Mouse (Mus musculus) retina, embryonic 14.5 days (tissue): Measurements from ENCODE around the gene Hmgcs1.
"Not testable (repeated sequence)": the region's sequence is repeated elsewhere in the genome, so short reads cannot be mapped to it uniquely, and the experiment has no call there.

Experiments used
- DNase-seq: peaks from one replicate; pipeline ENCODE4 v3.0.0-alpha.2; 2015; ENCODE audit warnings: low spot score

The Hmgcs1 gene

DNA sequence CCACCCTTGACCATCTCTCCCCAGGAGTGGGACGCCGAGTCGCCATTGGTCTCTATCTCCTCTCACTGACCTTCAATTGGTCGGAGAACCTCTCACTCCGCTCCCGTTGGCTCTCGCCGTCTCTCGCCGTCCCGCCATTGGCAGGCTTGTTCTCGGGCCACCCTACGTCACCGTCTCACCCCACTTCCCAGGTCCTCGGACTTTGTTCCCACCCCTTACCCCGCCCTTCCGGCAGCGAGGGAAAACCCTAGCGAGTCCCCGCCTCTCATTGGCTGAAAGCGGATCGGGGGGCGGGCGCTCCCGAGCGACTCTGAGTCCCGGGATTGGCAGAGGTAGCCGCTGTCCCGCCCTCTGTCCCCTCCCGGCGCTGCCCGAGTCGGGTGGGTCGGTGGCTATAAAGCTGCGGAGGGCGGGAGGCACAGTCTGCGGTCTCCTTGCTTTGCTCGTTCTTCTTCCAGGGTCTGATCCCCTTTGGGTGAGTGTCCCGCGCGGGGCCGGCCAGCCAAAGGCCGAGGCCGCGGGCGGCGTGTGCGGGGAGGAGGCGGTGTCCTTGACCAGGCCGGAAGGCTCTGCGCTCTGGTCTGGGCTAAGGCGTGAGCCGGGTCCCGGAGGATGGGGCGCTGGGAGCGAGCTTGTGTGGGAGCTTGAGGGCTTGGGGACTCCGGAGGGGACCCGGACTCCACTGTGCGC lies at the start of gene Hmgcs1:
Gene Hmgcs1 (plus strand): TSS at position 341 of the 690 bp plus-strand sequence.
- peak; percentile 99 for DNase-seq

DNA sequence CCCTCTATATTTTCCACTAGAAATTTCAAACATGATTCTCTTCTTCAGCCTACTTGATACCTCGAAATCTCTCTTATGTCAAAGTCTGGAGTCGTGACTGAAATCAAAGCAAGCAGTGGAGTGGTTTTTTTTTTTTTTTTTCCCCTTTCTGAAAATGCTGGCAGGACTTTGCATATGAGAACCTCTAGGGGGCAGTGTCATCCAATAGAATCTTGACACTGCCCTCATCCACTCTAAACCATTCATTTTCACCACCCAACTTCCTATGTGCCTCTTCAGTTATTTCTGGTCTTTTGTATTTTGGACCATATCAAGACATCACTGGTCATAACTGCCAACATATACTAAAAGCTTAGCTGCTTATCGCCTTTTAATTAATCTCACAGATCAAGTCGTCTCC lies 49.7 kb upstream of the Hmgcs1 start:
- peak; percentile 83 for DNase-seq

DNA sequence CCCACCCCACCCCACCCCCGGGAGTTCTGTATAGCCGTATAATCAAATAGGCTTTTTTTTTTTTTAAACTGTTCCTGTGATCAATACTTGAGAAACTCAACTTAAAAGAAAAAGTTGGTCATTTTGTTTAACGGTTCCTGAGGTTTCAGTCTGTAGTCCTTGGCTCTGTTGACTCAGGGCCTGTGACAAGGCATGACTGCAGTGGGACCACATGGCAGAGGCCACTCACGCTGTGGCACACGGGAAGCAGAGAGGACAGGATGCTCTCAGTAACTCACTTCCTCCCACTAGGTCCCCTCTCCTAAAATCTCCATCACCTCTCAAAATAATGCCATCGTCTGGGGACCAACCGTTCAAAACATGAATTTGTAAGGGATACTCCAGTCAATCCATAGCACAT lies 49.0 kb upstream of the Hmgcs1 start:
- no peak for DNase-seq

DNA sequence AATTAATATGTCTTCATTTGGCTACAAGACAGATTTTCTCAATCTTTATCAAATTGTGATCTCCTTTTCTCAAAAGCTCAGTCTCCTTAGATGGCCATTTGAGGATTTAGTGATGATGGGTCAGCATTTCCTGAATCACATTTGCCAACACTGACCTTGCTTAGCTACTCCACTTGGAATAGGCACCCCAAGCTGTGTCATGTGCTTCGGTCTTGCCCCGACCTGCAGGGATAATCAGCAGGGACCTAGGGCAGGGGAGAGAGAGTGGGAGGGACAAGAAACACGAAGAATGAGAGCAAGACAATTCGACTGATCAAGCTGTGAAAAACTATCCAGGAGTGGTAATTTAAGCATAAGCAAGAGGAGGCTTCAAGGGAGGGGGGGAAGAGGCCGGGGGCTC lies 45.4 kb upstream of the Hmgcs1 start:
- no peak for DNase-seq

DNA sequence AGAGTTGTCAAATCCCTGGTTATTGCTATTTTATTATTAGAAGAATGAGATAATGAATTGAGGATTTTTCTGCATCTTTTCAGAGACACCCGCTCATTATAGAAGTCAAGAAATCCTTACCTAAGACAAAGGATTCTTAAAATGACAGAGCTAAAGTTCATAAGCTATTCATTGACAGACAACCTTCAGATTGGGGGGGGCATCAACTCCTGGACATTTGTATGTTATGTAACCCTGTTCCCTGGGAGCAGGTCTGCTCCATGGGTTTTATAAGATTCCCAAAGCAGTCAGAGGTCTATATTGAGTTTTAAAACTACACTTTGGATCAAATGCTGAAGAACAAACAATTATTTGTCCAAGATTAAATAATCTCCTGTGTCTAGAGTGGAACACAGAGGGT lies 43.7 kb upstream of the Hmgcs1 start:
- DNase-seq = no peak

DNA sequence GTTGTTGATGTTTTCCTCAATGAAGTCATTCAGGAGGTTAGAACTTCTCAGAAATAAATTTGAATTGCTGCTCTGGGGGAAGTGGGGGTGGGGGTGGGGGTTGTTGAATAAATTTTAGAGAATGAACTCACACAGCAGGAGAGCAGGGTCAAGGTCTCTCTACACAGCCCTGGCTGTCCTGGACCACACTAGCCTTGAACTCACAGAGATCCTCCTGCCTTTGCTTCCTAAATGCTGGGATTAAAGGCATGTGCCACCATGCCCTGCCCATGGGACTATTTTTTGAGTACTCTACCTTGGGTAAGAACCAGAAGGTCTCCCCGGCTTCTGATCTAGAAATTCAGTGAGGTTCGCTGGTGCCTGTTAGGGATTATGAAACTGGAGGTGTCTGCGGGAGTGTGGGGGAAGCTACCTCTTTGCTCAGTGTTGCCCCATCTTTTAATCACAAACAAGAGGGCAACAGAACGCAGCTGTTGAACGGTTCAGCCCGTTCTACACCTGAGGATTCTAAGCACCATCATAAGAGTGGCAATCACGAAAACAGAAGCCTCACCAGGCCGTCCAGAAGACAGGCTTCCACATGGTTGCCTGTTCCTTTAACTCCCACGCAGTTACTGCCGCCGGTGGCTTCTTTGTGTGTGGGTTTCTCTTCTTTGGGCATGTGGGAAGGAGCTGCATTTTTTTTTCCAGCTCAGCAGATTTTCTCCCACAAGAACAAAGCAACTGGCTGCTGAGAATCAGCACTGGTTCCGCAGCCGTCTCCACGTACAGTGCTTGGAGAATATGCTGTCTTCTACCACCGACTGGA lies 41.1 kb upstream of the Hmgcs1 start:
- DNase-seq = peak; percentile 40

DNA sequence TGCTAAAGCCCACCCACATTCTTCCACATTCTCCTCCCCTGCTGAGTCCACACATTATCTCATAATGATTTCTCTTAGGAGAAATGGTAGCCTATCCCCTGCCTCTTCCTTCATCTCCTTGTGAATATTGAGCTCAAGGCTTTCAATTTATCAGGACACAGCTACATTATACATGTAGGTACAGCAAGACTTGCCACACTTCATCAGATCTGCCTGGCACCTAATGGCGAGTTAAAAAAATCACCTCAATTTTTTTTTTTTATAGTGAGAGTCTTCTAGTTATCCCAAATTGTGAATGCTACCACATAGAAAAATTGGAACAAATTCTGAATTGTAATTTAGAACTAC lies 40.5 kb upstream of the Hmgcs1 start:
- no peak for DNase-seq

DNA sequence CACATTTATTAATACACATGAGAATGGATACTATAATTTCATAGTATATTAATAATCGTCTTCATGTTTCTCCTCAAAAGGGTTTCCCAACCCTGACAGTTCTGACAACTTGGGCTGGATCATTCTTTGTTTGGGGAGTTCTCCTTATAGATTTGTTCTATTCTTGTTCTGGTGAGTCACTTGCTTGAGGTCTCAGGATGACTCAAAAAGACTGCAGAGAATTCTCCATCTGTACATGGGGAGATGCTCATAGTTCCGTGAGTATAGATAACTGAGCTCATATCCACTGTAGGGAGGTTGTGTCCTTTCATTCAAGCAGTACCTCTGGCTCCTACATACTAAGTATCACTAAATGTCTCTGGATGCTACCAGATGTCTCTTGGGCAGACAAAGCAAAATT lies 35.4 kb upstream of the Hmgcs1 start:
- no peak for DNase-seq

DNA sequence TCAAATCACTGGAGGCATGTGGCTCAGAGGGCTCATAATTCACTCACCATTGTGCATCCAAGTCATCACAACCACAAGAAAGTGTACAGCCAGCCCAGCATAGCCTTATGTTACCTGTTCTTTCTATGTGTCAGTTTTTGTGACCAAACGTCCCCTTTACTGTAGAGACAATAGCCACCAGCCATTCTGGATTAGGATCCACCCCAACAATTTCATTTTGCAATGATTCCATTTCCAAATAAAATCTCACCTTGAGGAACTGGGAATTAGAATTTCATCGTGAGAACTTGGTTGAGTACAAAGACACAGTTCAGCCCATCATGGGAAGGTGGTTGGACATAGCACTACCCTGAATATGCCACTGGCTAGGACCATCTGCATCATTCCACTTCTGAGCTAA lies 33.9 kb upstream of the Hmgcs1 start:
- DNase-seq = no peak

DNA sequence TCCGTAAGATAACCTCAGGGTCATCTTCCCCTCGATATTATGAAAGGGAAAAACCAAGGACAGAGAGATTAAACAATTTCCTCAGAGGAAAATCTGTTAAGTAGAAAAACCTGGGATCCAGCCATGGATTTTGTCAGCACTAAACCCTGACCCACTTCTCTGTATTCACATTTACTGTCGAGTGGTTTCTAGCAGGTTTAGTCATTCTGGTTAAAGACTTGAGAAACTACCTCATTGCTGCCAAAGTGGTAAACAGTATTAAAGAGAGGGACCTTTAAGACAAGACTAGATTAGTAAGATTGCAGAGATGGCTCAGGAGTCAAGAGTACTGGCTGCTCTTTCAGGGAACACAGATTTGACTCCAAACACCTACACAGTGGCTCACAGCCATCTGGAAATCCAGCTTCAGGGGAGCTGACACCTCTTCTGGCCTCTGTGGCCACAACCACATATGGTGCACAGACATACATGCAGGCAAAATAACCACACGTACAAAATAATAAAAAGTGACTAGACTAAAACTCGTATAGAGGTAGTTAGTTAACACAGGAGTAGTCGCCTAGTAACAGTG lies 33.2 kb upstream of the Hmgcs1 start:
- DNase-seq = no peak

DNA sequence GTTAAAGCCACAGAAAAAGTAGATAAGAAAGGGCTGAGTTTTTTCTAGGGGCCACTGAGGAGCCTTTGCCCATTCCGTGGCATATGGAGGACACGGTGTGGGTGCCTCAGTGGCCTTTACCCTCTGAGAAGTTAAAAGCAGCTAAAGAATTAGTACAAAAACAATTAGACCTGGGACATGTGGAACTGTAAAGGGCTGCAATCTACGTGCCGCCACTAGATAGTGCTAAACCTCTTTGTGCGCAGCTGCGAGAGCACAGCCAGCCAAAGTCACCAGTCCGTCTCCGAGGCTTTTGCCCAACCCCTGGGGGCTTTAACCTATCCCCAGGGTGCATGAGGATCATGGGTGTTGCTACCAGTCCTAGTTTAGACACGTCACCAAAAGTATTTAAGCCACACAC lies 28.8 kb upstream of the Hmgcs1 start:
- not testable (repeated sequence) for DNase-seq

DNA sequence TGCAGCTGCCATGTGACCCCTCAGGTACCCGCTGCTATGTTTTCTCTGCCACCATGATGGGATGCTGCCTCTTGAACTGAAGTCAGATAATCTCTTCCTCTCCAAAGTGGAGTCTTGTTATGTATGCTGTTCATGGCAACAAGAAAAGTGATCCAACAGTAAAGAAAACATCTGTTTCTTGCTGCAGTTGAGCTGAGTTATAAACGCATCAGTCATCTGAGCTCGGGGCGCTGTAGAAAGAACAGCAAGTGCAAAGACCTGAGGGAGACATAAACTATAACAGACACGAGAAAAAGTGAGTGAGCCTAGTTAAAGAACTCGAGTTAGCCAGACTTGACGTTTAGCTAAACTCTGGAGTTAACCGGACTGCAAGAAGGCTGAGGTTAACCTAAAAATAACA lies 11.4 kb upstream of the Hmgcs1 start:
- no peak for DNase-seq

DNA sequence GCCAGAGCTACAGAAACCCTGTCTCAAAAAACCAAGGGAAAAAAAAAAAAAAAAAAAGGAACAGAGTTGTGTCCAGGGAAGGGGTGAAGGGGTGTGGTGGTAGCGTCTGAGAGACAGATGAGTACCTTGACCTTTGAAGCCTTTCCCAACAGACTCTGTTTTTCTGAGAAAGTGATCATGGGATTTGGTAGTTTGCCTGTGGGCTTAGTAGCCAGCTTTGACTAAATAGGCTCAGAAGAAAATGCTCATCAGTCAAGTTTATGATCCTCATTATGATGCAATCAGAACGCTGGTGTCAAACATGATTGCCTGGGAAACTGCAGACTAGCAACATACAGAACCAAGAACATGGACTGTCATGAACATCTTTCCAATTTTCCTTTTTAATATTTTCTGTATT lies 10.5 kb upstream of the Hmgcs1 start:
- DNase-seq = no peak

DNA sequence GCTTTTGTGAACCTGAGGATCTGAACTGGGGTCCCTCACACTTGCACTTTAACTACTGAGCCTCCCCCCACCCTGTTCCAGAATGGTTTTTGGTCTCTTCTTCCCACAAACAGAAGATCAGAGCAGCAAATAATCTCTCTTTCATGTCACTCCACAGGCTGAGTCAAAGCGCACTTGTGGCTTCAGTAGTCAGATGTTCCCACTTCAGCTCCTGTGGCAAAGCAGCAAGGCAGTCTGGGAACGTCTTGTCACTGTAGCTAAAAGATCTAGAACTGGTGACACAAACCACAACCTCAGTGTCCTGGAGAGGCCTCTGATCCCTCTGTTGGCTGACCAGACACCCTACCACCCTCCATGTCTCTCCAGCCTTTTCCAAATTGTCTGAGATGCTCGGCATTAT lies 9.0 kb upstream of the Hmgcs1 start:
- DNase-seq = no peak

DNA sequence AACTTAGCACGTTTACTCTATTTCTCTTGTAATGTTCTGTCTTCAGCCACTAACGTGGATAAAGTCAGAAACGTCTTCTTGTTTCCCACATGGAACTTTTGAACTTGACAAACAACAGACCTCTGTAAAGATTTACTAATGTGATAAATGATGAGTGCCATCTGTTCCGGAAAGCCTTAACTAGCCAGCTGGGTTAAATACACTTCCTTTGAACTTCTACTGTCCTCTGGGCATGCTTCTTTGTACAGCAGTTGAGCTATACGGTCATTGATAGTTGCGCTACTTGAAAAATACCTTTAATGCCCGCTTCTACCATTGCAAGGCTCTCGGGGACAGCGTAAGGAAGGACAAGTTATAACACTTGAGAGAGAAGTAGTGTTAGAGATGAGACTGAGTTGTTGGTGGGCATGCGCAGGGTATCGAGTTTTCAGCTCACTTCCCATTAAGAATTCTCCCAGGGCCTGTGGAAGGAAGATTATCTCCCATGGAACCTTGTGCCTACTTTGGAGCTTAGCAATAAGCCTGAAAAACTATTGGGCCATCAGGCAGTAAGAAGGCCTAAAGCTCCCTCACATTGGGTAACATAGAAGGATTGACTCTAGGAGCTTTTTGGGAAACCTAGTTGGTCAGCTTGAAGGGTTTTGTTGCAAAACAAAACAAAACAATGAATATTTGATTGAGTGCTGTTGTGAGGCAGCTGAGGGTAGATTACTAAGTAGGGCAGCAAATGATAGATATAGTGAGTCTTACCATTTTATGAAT lies 5.6 kb upstream of the Hmgcs1 start:
- DNase-seq = no peak

DNA sequence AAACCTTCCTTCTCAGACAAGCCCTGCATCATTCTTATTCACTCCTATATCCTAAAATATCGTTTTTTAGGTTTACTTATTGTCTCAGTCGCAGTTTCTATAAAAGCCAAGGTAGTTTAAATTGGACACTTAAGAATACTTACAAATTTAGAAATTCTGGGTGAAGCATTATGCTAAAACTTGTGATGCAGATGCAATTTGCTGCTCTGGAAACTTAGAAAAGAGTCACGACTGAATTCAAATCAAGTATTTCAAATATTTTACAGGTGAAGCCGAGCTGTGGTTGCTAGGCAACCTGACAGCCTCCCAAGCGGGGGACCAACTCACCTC lies 505 bp upstream of the Hmgcs1 start:
- DNase-seq = no peak

DNA sequence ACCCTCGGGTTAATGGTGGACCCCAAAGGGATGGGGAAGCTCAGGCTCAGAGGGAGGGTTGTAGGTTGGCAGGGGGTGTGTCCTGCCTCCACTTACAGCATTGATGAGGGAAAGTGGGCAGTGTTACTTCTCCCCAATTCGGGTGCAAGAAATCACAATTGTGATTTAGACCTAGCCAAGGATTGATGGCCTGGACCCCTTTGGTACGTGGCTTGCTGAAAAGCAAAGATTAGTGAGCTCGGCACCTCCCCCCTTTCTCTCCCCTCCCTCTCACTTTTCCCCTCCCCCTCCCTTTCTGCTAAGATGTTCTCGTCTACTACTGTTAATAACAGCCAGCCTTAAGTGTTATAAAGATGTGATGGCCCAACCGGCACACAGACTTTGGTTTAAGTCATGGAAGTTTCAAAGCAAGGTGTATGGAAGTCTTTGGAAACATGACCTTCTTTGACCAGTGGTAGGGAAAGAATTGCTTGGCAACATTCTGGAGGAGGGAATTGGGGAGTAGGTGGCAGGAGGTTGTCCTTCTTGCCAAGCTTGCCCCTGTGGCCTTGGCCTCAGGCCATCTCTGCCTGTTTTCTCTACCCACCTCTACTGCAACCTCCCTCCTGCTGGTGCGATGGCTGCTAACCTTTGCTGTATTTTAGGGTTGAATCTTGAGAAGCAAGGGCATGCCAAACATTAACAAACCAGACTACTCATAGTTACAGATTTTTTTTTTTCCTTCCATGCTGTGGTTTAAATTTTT lies 869 bp downstream of the Hmgcs1 start:
- DNase-seq = peak; percentile 28

DNA sequence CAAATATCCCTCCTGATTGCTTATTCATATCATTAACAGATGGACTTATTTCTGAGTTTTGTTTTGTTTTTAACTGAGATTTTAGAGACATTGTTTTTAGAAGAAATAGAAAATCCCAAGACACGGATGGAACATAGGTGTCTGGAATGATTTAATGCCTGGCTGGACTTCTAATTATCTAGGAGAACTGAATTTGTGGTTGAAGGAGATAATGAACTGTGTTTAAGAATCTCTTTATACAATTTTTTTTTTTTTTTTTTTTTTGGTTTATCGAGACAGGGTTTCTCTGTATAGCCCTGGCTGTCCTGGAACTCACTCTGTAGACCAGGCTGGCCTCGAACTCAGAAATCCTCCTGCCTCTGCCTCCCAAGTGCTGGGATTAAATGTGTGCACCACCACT lies 1.8 kb downstream of the Hmgcs1 start:
- DNase-seq = not testable (repeated sequence)

DNA sequence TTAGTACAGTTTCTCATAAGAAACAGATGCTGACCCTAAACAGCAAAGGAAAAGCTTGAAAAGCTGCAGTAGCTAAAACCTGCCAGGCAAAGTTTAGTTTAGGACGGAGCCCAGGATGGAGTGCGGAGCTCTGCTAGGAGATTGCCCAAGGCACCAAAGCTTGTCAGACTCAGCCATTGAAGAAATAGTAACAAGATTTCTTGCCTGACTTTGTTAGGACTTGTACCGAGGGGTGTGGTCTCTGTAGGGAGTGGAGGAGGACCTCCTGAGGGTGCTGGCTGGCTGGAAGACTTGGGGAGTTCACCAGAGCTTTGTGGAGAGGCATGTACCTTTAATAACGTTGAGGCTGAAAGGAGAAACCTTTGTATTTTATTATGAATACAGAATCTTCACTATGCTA lies 5.5 kb downstream of the Hmgcs1 start:
- no peak for DNase-seq

DNA sequence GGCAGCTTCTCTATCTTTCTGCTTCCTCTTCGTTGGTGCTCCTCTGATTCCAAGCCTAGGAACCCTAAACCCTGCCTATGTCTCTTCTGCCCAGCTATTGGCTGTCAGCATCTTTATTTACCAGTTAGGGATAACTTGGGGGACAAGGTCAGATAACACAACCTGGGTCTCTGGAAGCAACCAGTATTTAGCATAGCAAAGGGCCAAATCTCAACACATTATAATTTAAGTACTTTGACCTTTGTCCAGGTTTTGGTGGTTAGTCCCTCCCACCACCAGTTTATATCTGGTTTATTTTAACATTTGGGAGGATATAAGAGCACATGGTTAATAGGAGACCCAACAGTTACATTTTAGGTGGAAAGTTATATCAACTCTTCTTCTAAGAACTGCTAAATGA lies 6.3 kb downstream of the Hmgcs1 start:
- DNase-seq = no peak

DNA sequence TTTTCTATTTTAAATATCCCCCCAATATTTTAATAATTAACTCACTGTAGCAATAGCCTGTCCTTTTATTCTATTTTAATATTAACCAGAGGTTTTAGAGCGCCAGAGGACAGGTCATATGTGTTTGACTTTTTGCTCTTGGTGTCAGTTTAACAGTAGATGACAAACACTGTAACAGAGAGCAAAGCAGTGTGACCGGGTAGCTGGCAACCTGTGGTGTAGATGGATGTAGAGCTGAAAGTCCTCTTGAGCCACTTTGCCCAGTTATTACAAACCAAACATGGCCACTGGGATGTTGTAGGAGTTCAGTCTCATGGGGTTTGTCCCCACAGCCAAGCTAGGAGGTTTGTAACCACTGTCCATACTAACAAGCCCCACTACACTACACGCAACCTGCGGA lies 8.3 kb downstream of the Hmgcs1 start:
- no peak for DNase-seq

DNA sequence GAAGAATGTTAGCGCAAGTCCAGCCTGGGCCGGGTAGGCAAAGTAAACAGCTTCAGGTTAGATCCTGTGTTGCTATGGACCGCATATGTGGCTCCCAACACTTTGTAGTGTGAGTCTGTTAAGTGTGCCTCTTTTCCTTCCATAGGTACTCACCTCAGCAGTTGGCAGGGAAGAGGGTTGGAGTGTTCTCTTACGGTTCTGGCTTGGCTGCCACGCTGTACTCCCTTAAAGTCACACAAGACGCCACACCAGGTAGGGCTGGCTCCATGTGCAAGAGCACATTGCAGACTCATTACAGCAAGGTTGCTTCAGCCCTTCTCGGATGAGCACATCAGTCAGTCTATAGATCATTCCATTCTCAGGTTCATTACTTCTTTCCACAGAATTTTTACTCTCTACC lies 14.1 kb downstream of the Hmgcs1 start:
- DNase-seq = no peak
